Mouse (Mus musculus): ENCODE data around the gene Ubr2.
A peak's percentile ranks its signal among the peaks of the same experiment; 100 is the strongest.

The Ubr2 gene

GRCm38 (mm10) chr17:46926941-46927340 lies 83.4 kb downstream of the Ubr2 start:
- DNase-seq (ENCODE audit: low read depth), result no peak

DNA sequence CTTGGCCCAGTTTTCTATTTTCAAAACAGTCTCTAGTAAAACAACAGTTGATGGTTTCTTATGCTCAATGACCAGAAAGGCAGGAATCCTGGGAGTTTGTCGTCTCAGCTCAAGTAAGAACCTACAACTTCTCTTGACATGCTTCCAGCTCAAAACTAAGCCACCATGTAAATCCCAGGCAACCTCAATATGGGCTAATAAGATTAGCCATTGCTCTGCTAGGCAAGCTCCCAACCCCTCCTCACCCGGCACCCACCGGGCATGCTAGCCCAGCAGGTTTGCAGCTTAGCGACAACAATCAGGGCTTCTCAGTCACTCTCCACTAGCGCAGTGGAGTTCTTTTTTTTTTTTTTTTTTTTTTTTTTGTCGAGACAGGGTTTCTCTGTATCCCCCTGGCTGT lies 84.2 kb downstream of the Ubr2 start:
- DNase-seq (ENCODE audit: low read depth), result no peak

DNA sequence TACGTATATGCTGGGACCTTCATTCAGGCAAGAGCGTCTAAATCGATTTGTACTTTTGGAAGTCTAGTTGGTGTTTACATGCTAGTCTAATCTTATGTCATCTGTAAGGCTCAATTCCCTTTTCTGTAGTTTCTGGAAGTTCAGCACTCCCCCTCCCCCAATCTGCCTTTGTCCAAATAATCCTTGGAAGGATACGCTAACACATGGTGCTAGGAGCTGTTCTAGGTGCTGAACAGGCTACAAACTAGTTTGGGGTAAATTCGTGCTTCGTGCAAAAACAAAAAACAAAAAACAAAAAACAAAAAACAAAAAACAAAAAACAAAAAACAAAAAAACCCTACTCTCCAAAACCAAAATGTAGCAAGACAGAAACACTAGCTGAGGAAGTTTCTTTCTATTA lies 89.5 kb downstream of the Ubr2 start:
- no peak for DNase-seq (ENCODE audit: low read depth)

DNA sequence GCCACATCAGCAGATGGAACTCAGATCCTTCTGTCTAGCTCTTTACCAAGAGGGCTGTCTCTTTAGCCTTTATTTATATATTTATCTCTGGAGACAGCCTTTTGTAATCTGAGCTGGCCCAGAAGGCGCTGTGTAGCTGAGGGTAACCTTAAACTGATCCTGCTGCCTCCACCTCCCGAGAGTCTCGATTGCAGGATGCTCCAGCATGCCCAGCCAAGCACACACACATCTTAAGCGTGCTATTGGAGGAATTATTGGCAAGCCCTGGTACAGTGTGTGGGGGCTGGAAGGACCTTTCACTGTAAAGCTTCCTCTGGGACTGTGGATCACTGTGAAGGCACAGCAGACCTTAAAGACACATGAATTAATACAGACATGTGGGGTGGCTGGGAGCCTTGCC lies 91.4 kb downstream of the Ubr2 start:
- DNase-seq (ENCODE audit: low read depth), result no peak

GRCm38 (mm10) chr17:46915129-46915528 lies 95.2 kb downstream of the Ubr2 start:
- DNase-seq (ENCODE audit: low read depth), result no peak

GRCm38 (mm10) chr17:46912331-46912730 lies 98.0 kb downstream of the Ubr2 start:
- DNase-seq (ENCODE audit: low read depth), result no peak

DNA sequence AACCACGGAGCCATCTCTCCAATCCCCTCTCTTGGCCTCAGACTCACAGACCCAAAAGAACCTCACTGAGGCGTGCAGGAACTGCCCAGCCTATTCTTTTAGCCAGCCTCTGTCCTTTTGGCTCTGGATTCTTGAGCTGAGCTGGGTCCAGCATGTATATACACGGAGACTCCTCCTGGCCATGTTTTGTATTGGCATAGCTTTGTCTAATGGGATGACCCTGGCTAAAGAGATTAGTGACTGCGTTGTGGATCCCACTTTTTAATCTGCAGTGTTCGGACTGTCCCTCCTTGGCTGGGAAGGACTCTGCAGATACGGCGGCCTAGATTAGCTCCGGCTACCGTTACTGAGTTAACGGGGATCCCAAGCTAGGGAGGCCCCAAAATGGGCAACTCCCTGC lies 100.2 kb downstream of the Ubr2 start, which contains the start of gene Prph2:
Gene Prph2 (plus strand): TSS at position 274 of the 400 bp plus-strand sequence.
- no peak for DNase-seq (ENCODE audit: low read depth)

GRCm38 (mm10) chr17:46903876-46904490 lies 106.4 kb downstream of the Ubr2 start:
- peak; percentile 78 for DNase-seq (ENCODE audit: low read depth)

DNA sequence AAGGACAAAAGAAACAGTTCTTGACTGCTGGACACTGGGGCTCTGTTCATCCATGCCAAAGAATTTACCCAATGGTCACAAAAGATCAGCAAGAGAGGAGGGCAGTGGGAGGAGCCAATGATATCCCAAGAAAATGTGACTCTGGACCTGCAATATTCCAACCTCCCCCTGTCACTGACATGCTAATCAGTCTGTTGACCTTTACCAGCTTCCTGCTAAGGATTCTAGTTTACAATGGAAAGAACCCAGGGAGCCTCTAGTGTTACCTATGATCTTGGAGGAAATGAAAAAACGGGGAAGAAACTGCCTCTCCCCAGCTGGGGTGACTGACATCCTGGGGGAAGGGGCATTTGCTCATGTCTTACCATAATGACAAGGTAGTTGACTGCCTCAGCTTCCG lies 109.4 kb downstream of the Ubr2 start:
- DNase-seq (ENCODE audit: low read depth), result no peak

- DNase-seq (ENCODE audit: low read depth), result no peak
These were observed 113.0 kb downstream of the Ubr2 start for GRCm38 (mm10) chr17:46897221-46897950.

DNA sequence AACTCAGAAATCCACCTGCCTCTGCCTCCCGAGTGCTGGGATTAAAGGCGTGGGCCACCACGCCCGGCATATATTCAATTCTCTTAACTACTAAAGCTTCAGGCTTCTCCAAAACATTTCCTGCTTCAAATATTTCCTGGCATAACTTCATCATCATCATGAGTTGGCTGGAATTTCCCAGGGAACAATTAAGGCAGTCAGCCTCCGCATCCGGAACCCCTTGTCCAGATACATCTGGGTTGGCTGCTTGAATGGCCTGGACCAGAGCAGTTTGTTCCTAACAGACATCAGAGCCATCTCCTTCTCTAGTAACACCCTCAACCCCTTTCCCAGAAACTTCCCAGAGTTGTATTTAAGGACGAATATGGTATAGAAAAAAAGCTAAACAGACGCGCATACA lies 114.9 kb downstream of the Ubr2 start:
- no peak for DNase-seq (ENCODE audit: low read depth)

DNA sequence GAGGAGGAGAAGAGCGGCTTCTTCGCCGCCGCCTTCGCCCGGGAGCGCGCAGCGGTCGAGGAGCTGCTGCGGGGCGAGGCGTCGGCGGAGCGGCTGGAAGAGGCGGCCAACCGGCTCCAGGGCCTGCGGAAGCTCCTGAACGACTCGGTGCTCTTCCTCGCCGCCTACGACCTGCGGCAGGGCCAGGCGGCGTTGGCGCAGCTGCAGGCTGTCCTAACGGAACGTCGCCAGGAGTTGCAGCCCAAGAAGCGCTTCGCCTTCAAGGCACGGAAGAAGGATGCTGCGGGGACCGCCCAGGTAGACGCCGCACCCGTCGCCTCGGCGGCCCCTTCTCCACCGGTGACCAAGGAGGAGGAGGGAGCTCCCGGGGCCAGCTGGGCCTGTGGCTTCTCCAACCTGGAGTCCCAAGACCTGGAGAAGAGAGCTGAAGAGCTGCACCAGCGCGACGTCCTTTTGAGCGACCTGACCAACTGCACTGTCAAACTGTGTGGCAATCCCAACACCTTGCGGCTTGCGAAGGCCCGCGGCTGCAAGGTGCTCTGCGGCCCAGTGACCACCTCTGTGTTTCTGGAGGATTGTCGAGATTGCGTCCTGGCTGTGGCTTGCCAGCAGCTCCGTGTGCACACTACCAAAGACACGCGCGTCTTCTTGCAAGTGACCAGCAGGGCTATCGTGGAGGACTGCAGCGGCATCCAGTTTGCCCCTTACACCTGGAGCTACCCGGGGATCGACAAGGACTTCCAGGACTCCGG lies 119.3 kb downstream of the Ubr2 start:
- no peak for DNase-seq (ENCODE audit: low read depth)

DNA sequence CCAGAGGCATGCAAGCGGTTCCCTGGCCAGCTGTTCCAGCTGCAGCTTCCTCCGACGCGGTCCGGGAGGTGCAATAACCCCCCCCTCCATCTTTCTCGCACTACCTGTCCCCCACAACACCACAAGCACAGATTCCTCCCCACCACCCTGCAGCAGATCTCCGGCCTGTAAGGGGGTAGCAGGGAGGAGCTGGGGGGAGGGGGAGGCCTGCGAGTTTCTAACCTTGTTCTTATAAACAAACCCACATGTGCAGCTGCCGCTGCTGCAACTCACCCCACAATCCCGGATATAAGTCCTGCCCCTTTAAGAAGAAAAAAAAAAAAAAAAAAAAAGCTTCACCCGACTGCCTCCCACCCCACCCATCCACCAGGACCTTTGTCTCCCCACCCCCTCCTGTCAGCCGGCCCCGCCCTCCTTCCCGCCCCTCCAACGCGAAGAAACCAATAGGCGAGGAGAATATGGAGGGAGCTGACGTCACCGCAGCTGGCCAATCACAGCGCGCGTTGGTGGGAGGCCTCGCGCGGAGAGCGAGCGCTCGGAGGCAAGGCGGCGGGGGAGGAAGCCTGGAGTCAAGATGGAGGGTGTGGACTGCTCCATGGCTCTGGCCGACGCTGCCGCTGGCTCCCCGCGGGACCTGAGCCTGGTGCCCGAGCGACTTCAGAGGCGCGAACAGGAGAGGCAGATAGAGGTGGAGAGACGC lies 120.1 kb downstream of the Ubr2 start, which contains the start of gene Tbcc:
Gene Tbcc (plus strand): TSS at position 569 of the 700 bp plus-strand sequence.
- peak; percentile 95 for DNase-seq (ENCODE audit: low read depth)

GRCm38 (mm10) chr17:46889450-46890084 lies 120.8 kb downstream of the Ubr2 start:
- DNase-seq (ENCODE audit: low read depth), result no peak

GRCm38 (mm10) chr17:46888511-46889212 lies 121.7 kb downstream of the Ubr2 start:
- DNase-seq (ENCODE audit: low read depth), result no peak

DNA sequence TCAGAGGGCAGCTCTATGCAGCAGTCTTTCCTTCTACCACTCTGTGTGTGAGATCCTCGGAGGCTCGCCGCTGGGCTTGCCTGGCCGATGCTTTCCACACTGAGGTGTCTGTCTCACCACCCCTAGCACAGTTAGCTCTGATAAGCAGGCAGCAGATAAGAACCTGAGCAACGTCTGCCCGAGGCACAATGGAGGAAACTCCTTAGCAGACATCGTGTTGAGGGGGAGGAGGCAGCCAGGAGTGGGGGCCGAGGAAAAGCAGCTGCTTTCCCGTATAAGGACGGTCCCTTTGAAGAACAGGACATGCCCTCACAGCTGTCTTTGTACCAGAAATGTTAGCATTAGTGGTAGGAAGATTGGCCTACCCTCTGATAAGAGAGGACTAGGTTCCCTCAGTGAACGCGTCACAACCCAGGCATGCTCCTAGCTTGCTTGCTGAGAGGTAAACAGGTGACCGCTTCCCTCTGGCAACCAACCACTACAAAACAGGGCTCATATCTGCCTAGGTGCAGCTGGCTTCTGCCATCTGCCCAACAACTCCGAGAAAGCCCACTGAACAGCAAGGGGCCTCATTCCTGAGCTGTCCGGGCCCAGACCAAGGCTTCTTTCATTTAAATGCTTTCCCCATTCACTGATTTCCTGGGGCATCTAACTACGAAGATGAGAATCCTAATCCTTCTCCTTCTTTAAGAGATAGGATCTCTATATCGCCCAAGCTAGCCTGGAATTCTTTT lies 124.3 kb downstream of the Ubr2 start:
- DNase-seq (ENCODE audit: low read depth), result no peak

DNA sequence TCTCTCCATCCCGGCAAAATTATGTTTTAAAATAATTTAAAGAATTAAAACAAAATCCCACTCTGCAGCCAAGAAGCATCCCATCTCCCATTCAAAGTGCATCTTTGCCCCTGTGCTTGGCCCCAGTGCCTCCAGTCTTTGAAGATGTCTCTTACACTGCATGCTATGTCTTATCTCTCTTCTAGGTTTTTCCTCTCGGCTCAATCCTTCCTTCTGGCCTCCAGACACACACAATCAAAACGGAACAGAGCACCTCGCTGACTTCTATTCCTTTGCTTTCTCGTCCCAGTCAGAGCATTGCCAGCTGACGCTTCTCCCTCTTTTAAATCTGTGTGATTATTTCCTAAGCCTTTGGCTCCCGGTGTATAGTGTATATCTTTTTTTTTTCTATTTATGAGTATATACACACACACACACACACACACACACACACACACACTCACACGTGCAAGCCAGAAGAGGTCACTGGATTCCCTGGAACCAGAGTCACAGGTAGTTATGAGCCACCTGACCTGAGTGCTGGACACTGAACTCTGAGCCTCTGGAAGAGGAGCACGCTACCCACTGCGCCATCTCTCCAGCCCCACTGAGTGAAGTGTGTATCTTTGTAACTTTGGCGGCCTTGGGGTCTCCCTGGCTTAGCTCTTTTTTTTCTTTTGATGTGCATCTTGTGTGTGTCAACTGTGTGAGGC lies 125.0 kb downstream of the Ubr2 start:
- no peak for DNase-seq (ENCODE audit: low read depth)

DNA sequence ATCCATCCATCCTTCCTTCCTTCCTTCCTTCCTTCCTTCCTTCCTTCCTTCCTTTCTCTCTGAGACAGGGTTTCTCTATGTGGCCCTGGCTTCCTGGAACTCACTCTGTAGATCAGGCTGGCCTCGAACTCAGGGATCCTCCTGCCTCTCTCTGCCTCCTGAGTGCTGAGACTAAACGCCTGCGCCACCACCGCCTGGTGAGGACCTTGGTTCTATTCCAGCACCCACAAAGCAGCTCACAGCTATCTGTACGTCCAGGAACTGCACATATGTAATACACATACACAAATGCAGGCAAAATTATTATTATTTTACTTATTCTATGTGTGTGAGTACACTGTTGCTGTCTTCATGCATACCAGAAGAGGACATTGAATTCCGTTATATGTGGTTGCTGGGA lies 125.6 kb downstream of the Ubr2 start:
- DNase-seq (ENCODE audit: low read depth), result no peak

DNA sequence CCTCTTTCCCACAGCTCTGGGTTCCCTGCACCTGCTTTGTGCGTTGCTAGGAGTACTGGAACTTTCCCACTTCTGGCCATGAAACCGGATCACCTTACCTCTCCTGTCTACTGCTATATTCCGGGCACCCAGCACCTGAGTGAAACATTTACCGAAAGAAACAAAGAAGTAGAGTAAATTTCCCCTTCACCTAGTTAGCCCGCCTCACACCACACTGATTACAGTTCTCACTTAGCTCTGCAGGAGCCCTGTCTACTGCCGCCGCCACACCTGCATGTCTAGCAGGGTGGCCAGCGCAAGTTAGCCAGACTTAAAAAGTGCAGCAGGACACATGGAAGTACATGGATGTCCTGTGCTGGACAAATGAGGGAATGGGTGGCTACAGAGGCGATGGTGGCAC lies 127.2 kb downstream of the Ubr2 start:
- no peak for DNase-seq (ENCODE audit: low read depth)

GRCm38 (mm10) chr17:46881728-46882127 lies 128.6 kb downstream of the Ubr2 start:
- DNase-seq (ENCODE audit: low read depth), result no peak

Data from c-Kit-positive CD71-negative TER-119-negative erythroid progenitor cells, embryonic 14.5 days (primary cell).